Mouse (Mus musculus): ENCODE measurements around the gene Baiap3.

- TF ChIP-seq POLR2A (IDR thresholded peaks at IDR 0.05; ENCODE audit: low read depth, low read length) = no peak
- no peak for TF ChIP-seq CTCF (IDR thresholded peaks at IDR 0.05; ENCODE audit: extremely low read depth, insufficient read depth, insufficient read length, insufficient replicate concordance)
Observed at GRCm38 (mm10) chr17:25220746-25221145, 35.4 kb downstream of the Baiap3 start.
